In genomic region chr16:92694496-92695106, GRCm38 (mm10) we compare ENCODE assay signal across 10 mouse cellular contexts.
DNase-seq lines count a peak whose midpoint lies in the region; ATAC-seq and TF ChIP-seq lines count a peak whose summit lies in the region.
"Had no signal": no experiment of that assay in that cellular context is flagged by ENCODE, and none has a peak within 500 bp of the region (broad histone marks: within the 10 kb centered on the region; RNA-seq: fewer than 3 reads in every experiment).

No protein-coding gene starts in this region.

- ATAC-seq in forebrain, embryonic 11.5 days (replicated peaks; ENCODE audit: low FRiP score) = no peak
- ATAC-seq in forebrain, embryonic 16.5 days = no peak
- no peak for ATAC-seq in lung, embryonic 15.5 days (ENCODE audit: borderline replicate concordance, extremely low read depth, low FRiP score, low TSS enrichment)
- ATAC-seq in intestine, embryonic 15.5 days = no peak

- no peak overlapping the region for H3K27ac ChIP-seq in forebrain, embryonic 11.5 days (ENCODE audit: low read depth, low read length)
- no peak overlapping the region for H3K27ac ChIP-seq in forebrain, embryonic 16.5 days (ENCODE audit: low read length)
- H3K27ac ChIP-seq in lung, embryonic 15.5 days = peak overlapping the region; percentile 30; the same call in 1 of the 2 replicates
- H3K27ac ChIP-seq in intestine, embryonic 15.5 days = no peak overlapping the region
- H3K27ac ChIP-seq in small intestine, adult 2 months (ENCODE audit: insufficient read depth, low read depth, low read length) = no peak overlapping the region

- intact Hi-C loops in left cerebral cortex, postnatal 25 days (cut with DNase I) = loop anchor here (5.0 kb wide), 2 partner anchors 127 to 1398 kb away; no protein-coding TSS in a partner anchor

- no peak overlapping the region for H3K9ac ChIP-seq in forebrain, embryonic 11.5 days (ENCODE audit: low read length)
- H3K9ac ChIP-seq in forebrain, embryonic 16.5 days (replicated peaks; ENCODE audit: low read depth, low read length) = no peak overlapping the region
- H3K9ac ChIP-seq in lung, embryonic 15.5 days = peak overlapping the region; percentile 54
- no peak overlapping the region for H3K9ac ChIP-seq in intestine, embryonic 15.5 days

- no peak for TF ChIP-seq CTCF in small intestine, adult 2 months (IDR thresholded peaks at IDR 0.05; ENCODE audit: extremely low read depth, insufficient read length, insufficient replicate concordance, low read depth, low read length)

- WGBS in forebrain, embryonic 11.5 days = 1% methylated on average over 19 of the region's 19 CpGs
- WGBS in forebrain, embryonic 16.5 days = 2% methylated on average over 16 of the region's 19 CpGs
- WGBS in lung, embryonic 15.5 days = 4% methylated on average over 16 of the region's 19 CpGs
- 8% methylated on average over 19 of the region's 19 CpGs for WGBS in intestine, embryonic 15.5 days
- 18% methylated on average over 16 of the region's 19 CpGs for WGBS in small intestine, adult 2 months

- H3K27me3 ChIP-seq in forebrain, embryonic 11.5 days (ENCODE audit: control insufficient read depth, insufficient read depth, low read length) = peaks cover 75% of the 10 kb centered on the region
- peaks cover 58% of the 10 kb centered on the region for H3K27me3 ChIP-seq in forebrain, embryonic 16.5 days (replicated peaks; ENCODE audit: control insufficient read depth, insufficient read depth, low read length)
- peaks cover 33% of the 10 kb centered on the region for H3K27me3 ChIP-seq in lung, embryonic 15.5 days
- peaks cover 39% of the 10 kb centered on the region for H3K27me3 ChIP-seq in intestine, embryonic 15.5 days (replicated peaks)
- peaks cover 23% of the 10 kb centered on the region for H3K27me3 ChIP-seq in small intestine, adult 2 months (ENCODE audit: control insufficient read depth, insufficient read depth, low read length)

- no peak overlapping the region for H3K4me3 ChIP-seq in forebrain, embryonic 11.5 days (ENCODE audit: low read depth, low read length)
- no peak overlapping the region for H3K4me3 ChIP-seq in forebrain, embryonic 16.5 days (replicated peaks; ENCODE audit: low read length)
- peak overlapping the region; percentile 58 for H3K4me3 ChIP-seq in lung, embryonic 15.5 days
- H3K4me3 ChIP-seq in intestine, embryonic 15.5 days (replicated peaks) = peak overlapping the region; percentile 36
- peak overlapping the region; percentile 49 for H3K4me3 ChIP-seq in small intestine, adult 2 months (ENCODE audit: low read depth, low read length)

- H3K9me3 ChIP-seq in forebrain, embryonic 11.5 days (ENCODE audit: control insufficient read depth, low read length) = no peaks in the 10 kb centered on the region
- no peaks in the 10 kb centered on the region for H3K9me3 ChIP-seq in forebrain, embryonic 16.5 days (ENCODE audit: control insufficient read depth, low read length)
- no peaks in the 10 kb centered on the region for H3K9me3 ChIP-seq in lung, embryonic 15.5 days
- no peaks in the 10 kb centered on the region for H3K9me3 ChIP-seq in intestine, embryonic 15.5 days

- H3K36me3 ChIP-seq in forebrain, embryonic 11.5 days (ENCODE audit: control insufficient read depth, insufficient read depth, low read length) = no peaks in the 10 kb centered on the region
- H3K36me3 ChIP-seq in forebrain, embryonic 16.5 days (ENCODE audit: control insufficient read depth, insufficient read depth) = no peaks in the 10 kb centered on the region
- H3K36me3 ChIP-seq in lung, embryonic 15.5 days = peaks cover 4% of the 10 kb centered on the region; the same call in 1 of the 2 replicates
- H3K36me3 ChIP-seq in intestine, embryonic 15.5 days = no peaks in the 10 kb centered on the region
- H3K36me3 ChIP-seq in small intestine, adult 2 months (ENCODE audit: control insufficient read depth, insufficient read depth, low read length) = no peaks in the 10 kb centered on the region

- 0 out of 2 replicates have a peak overlapping the region, but pooled peaks have one; percentile 2 for H3K4me2 ChIP-seq in forebrain, embryonic 11.5 days (ENCODE audit: low read depth, low read length, severe bottlenecking)
- no peak overlapping the region for H3K4me2 ChIP-seq in forebrain, embryonic 16.5 days (ENCODE audit: low read length)
- peak overlapping the region; percentile 88 for H3K4me2 ChIP-seq in lung, embryonic 15.5 days
- peak overlapping the region; percentile 67 for H3K4me2 ChIP-seq in intestine, embryonic 15.5 days (replicated peaks)

- H3K4me1 ChIP-seq in forebrain, embryonic 11.5 days (replicated peaks; ENCODE audit: control insufficient read depth, insufficient read depth, low read length) = peaks cover 25% of the 10 kb centered on the region
- peaks cover 25% of the 10 kb centered on the region for H3K4me1 ChIP-seq in forebrain, embryonic 16.5 days (replicated peaks; ENCODE audit: control insufficient read depth, insufficient read depth, low read length)
- H3K4me1 ChIP-seq in lung, embryonic 15.5 days = peaks cover 27% of the 10 kb centered on the region
- H3K4me1 ChIP-seq in intestine, embryonic 15.5 days (replicated peaks) = peaks cover 28% of the 10 kb centered on the region
- H3K4me1 ChIP-seq in small intestine, adult 2 months (ENCODE audit: control insufficient read depth, insufficient read depth, insufficient read length, low read length) = peaks cover 13% of the 10 kb centered on the region

- TF ChIP-seq POLR2A in small intestine, adult 2 months (IDR thresholded peaks at IDR 0.05; ENCODE audit: low read depth, low read length) = no peak

- DNase-seq in forebrain, embryonic 11.5 days (ENCODE audit: low spot score) = no peak
- DNase-seq in lung, postnatal 10 days = no peak
- DNase-seq in natural killer cell, adult 2 months (ENCODE audit: low spot score in 2 of 2) = no peak
- no peak for DNase-seq in left cerebral cortex, postnatal 25 days (ENCODE audit: low spot score in 2 of 2)
- DNase-seq: adrenal gland, postnatal 10 days; kidney, adult 2 months had no signal

Comparison
In these comparisons a context has a peak if more than half of its experiments do, and no peak if none do; other contexts are left out.
1. H3K4me3 ChIP-seq: peak in lung, embryonic 15.5 days (single experiment), intestine, embryonic 15.5 days (single experiment) and small intestine, adult 2 months (single experiment); none in forebrain, embryonic 11.5 days (single experiment) and forebrain, embryonic 16.5 days (single experiment).